Comparison of ENCODE assay signal across 12 mouse cellular contexts in genomic region chr11:78745475-78745874, GRCm38 (mm10). TPM values are rescaled to one million over a fixed set of nuclear protein-coding genes. Genes with fewer than 3 reads are reported as not detected.
DNase-seq lines count a peak whose midpoint lies in the region; ATAC-seq and TF ChIP-seq lines count a peak whose summit lies in the region.
"Had no signal": no experiment of that assay in that cellular context is flagged by ENCODE, and none has a peak within 500 bp of the region (broad histone marks: within the 10 kb centered on the region; RNA-seq: fewer than 3 reads in every experiment).

No protein-coding gene starts in this region.

- H3K4me2 ChIP-seq in liver, embryonic 11.5 days: no peak overlapping the region
- no peak overlapping the region for H3K4me2 ChIP-seq in heart, embryonic 16.5 days (ENCODE audit: low read depth, low read length)
- no peak overlapping the region for H3K4me2 ChIP-seq in liver, postnatal 0 days (ENCODE audit: low read depth, low read length)
- H3K4me2 ChIP-seq: forebrain, embryonic 15.5 days; neural tube, embryonic 13.5 days had no signal

- H3K36me3 ChIP-seq in liver, adult 2 months (ENCODE audit: control insufficient read depth, insufficient read depth, low read length): no peaks in the 10 kb centered on the region
- H3K36me3 ChIP-seq in liver, embryonic 11.5 days (ENCODE audit: control insufficient read depth, insufficient read depth, low read length): no peaks in the 10 kb centered on the region
- no peaks in the 10 kb centered on the region for H3K36me3 ChIP-seq in heart, embryonic 16.5 days (ENCODE audit: control insufficient read depth, insufficient read depth)
- no peaks in the 10 kb centered on the region for H3K36me3 ChIP-seq in liver, postnatal 0 days (replicated peaks; ENCODE audit: insufficient read depth, low read length)
- H3K36me3 ChIP-seq: neural tube, embryonic 13.5 days had no signal

- TF ChIP-seq CTCF in liver, adult 2 months (IDR thresholded peaks at IDR 0.05; ENCODE audit: low read depth, low read length): no peak
- no peak for TF ChIP-seq CTCF in bone marrow macrophage, adult 2 months (IDR thresholded peaks at IDR 0.05; ENCODE audit: low read depth, low read length)
- TF ChIP-seq CTCF in liver, postnatal 0 days (IDR thresholded peaks at IDR 0.05; ENCODE audit: low read depth): no peak

- no peak for TF ChIP-seq EP300 in liver, postnatal 0 days (IDR thresholded peaks at IDR 0.05; ENCODE audit: low read depth)

- no peaks in the 10 kb centered on the region for H3K9me3 ChIP-seq in liver, embryonic 11.5 days (ENCODE audit: control insufficient read depth, low read length)
- H3K9me3 ChIP-seq in heart, embryonic 16.5 days (replicated peaks; ENCODE audit: control insufficient read depth, low read length): no peaks in the 10 kb centered on the region
- no peaks in the 10 kb centered on the region for H3K9me3 ChIP-seq in liver, postnatal 0 days (ENCODE audit: low read length)
- H3K9me3 ChIP-seq: embryonic facial prominence, embryonic 10.5 days; forebrain, embryonic 15.5 days; neural tube, embryonic 13.5 days had no signal

- no peak overlapping the region for H3K27ac ChIP-seq in liver, adult 2 months (replicated peaks; ENCODE audit: insufficient read depth, low read depth, low read length)
- no peak overlapping the region for H3K27ac ChIP-seq in liver, embryonic 11.5 days (ENCODE audit: low read depth, low read length)
- H3K27ac ChIP-seq in bone marrow macrophage, adult 2 months (ENCODE audit: insufficient read depth, low read depth, low read length): peak overlapping the region; percentile 31; the same call in 1 of the 2 replicates
- peak overlapping the region; percentile 32; the same call in 1 of the 2 replicates for H3K27ac ChIP-seq in heart, embryonic 16.5 days (ENCODE audit: low read length)
- no peak overlapping the region for H3K27ac ChIP-seq in liver, postnatal 0 days (ENCODE audit: low read depth)
- H3K27ac ChIP-seq: embryonic facial prominence, embryonic 10.5 days; forebrain, embryonic 15.5 days; neural tube, embryonic 13.5 days had no signal

- H3K9ac ChIP-seq in liver, adult 2 months (ENCODE audit: low read depth, low read length): no peak overlapping the region
- H3K9ac ChIP-seq in liver, embryonic 11.5 days (ENCODE audit: low read depth, low read length): no peak overlapping the region
- H3K9ac ChIP-seq in heart, embryonic 16.5 days (ENCODE audit: low read length): no peak overlapping the region
- H3K9ac ChIP-seq in liver, postnatal 0 days (replicated peaks): no peak overlapping the region
- H3K9ac ChIP-seq: forebrain, embryonic 15.5 days; neural tube, embryonic 13.5 days had no signal

- no peak overlapping the region for H3K4me3 ChIP-seq in liver, adult 2 months (ENCODE audit: insufficient read depth, low read depth, low read length)
- no peak overlapping the region for H3K4me3 ChIP-seq in liver, embryonic 11.5 days (ENCODE audit: low read depth, low read length)
- no peak overlapping the region for H3K4me3 ChIP-seq in bone marrow macrophage, adult 2 months (ENCODE audit: insufficient read depth, low read length)
- no peak overlapping the region for H3K4me3 ChIP-seq in heart, embryonic 16.5 days (ENCODE audit: low read length)
- H3K4me3 ChIP-seq in liver, postnatal 0 days (ENCODE audit: low read depth, low read length): no peak overlapping the region
- H3K4me3 ChIP-seq: embryonic facial prominence, embryonic 10.5 days; forebrain, embryonic 15.5 days; neural tube, embryonic 13.5 days had no signal

- H3K79me2 ChIP-seq in liver, adult 2 months (ENCODE audit: control insufficient read depth, insufficient read depth, low read length): no peaks in the 10 kb centered on the region

- H3K27me3 ChIP-seq in liver, adult 2 months (ENCODE audit: control insufficient read depth, insufficient read depth, low read length): no peaks in the 10 kb centered on the region
- H3K27me3 ChIP-seq in liver, embryonic 11.5 days (replicated peaks; ENCODE audit: control insufficient read depth, insufficient read depth, low read length): no peaks in the 10 kb centered on the region
- H3K27me3 ChIP-seq in heart, embryonic 16.5 days (ENCODE audit: control insufficient read depth, insufficient read depth, low read length): no peaks in the 10 kb centered on the region
- no peaks in the 10 kb centered on the region for H3K27me3 ChIP-seq in liver, postnatal 0 days (ENCODE audit: insufficient read depth, low read length)
- H3K27me3 ChIP-seq: forebrain, embryonic 15.5 days; neural tube, embryonic 13.5 days had no signal

- 0 out of 2 replicates have a peak, but pooled peaks cover under 1% of the 10 kb centered on the region for H3K4me1 ChIP-seq in liver, adult 2 months (ENCODE audit: control insufficient read depth, insufficient read depth, low read length)
- H3K4me1 ChIP-seq in liver, embryonic 11.5 days (replicated peaks; ENCODE audit: control insufficient read depth, insufficient read depth, low read length): no peaks in the 10 kb centered on the region
- peaks cover 24% of the 10 kb centered on the region for H3K4me1 ChIP-seq in bone marrow macrophage, adult 2 months (ENCODE audit: control insufficient read depth, insufficient read depth, low read length)
- peaks cover 5% of the 10 kb centered on the region; the same call in 1 of the 2 replicates for H3K4me1 ChIP-seq in heart, embryonic 16.5 days (ENCODE audit: control insufficient read depth, insufficient read depth, low read length)
- peaks cover 2% of the 10 kb centered on the region for H3K4me1 ChIP-seq in liver, postnatal 0 days (ENCODE audit: insufficient read depth)

- DNase-seq in liver, adult 2 months (ENCODE audit: extremely low read depth, low read depth, low spot score): peak; percentile 9
- no peak for DNase-seq in liver, embryonic 11.5 days (ENCODE audit: low spot score)
- DNase-seq in lung, postnatal 4 days: peak; percentile 19 to 52
- no peak for DNase-seq in layer of hippocampus, adult 9-10 months (ENCODE audit: low spot score)
- no peak for DNase-seq in liver, postnatal 0 days
- DNase-seq: cerebellum, adult 11 months; liver had no signal

- 63% methylated on average over 4 of the region's 4 CpGs for WGBS in liver, adult 2 months
- 57% methylated on average over 4 of the region's 4 CpGs for WGBS in liver, embryonic 11.5 days
- WGBS in heart, embryonic 16.5 days: 37% methylated on average over 4 of the region's 4 CpGs
- 51% methylated on average over 4 of the region's 4 CpGs for WGBS in liver, postnatal 0 days (ENCODE audit: insufficient replicate concordance)

- no peak for TF ChIP-seq POLR2A in liver, adult 2 months (IDR thresholded peaks at IDR 0.05; ENCODE audit: extremely low read depth, insufficient read depth, low read length)
- TF ChIP-seq POLR2A in bone marrow macrophage, adult 2 months (IDR thresholded peaks at IDR 0.05; ENCODE audit: borderline replicate concordance, low read depth, low read length): no peak

- no peak for ATAC-seq in liver, embryonic 11.5 days (replicated peaks; ENCODE audit: low FRiP score)
- ATAC-seq in heart, embryonic 16.5 days (replicated peaks; ENCODE audit: extremely low read depth, insufficient read depth, low FRiP score): no peak
- ATAC-seq in liver, postnatal 0 days: no peak
- ATAC-seq: forebrain, embryonic 15.5 days had no signal

RNA-seq across cellular contexts. Expression of gene Ccnq, which starts 6.1 kb away (rescaled TPM):
- 13.4 and 14.1 TPM in 2 replicates for total RNA-seq in liver, adult 2 months (2014; rRNA removed)
- polyA plus RNA-seq in liver, adult 2 months (2012; rRNA removed): 23.4 and 27.9 TPM in 2 replicates
- 47.9 and 52.3 TPM in 2 replicates for polyA plus RNA-seq in liver, embryonic 11.5 days (2014; fragmentation: Nextera tagmentation; extraction: Ambion mirVana)
- 18.7 and 18.9 TPM in 2 replicates for polyA plus RNA-seq in bone marrow macrophage, adult 2 months (2012; ENCODE audit: insufficient read depth, insufficient read length, missing spikeins)
- 27.8 and 30.9 TPM in 2 replicates for polyA plus RNA-seq in heart, embryonic 16.5 days (2015; fragmentation: Nextera tagmentation; extraction: Ambion mirVana)
- 19.0 and 20.1 TPM in 2 replicates for polyA plus RNA-seq in liver, postnatal 0 days (2015; fragmentation: Nextera tagmentation; extraction: Ambion mirVana)

RNA-seq across cellular contexts. Expression of gene Nlk, which starts 48.3 kb away (rescaled TPM):
- 7.0 and 7.5 TPM in 2 replicates for total RNA-seq in liver, adult 2 months (2014; rRNA removed)
- 4.8 and 5.5 TPM in 2 replicates for polyA plus RNA-seq in liver, adult 2 months (2012; rRNA removed)
- polyA plus RNA-seq in liver, embryonic 11.5 days (2014; fragmentation: Nextera tagmentation; extraction: Ambion mirVana): 13.9 and 17.2 TPM in 2 replicates
- 13.7 and 19.3 TPM in 2 replicates for polyA plus RNA-seq in bone marrow macrophage, adult 2 months (2012; ENCODE audit: insufficient read depth, insufficient read length, missing spikeins)
- 10.8 and 13.2 TPM in 2 replicates for polyA plus RNA-seq in heart, embryonic 16.5 days (2015; fragmentation: Nextera tagmentation; extraction: Ambion mirVana)
- 5.2 and 6.1 TPM in 2 replicates for polyA plus RNA-seq in liver, postnatal 0 days (2015; fragmentation: Nextera tagmentation; extraction: Ambion mirVana)

Comparison
In these comparisons a context has a peak if more than half of its experiments do, and no peak if none do; other contexts are left out.
1. DNase-seq: peak in liver, adult 2 months (single experiment) and lung, postnatal 4 days (2 of 2); none in liver, embryonic 11.5 days (single experiment), layer of hippocampus, adult 9-10 months (single experiment) and liver, postnatal 0 days (single experiment).
2. H3K27ac ChIP-seq: peak in bone marrow macrophage, adult 2 months (single experiment) and heart, embryonic 16.5 days (single experiment); none in liver, adult 2 months (single experiment), liver, embryonic 11.5 days (single experiment) and liver, postnatal 0 days (single experiment).